Mouse (Mus musculus) brain, embryonic 14.5 days (tissue): ENCODE data around the gene Fam189b.

Experiments used
- CTCF ChIP-seq: fragments of 200-500 bp; IDR thresholded peaks from 2 replicates; pipeline ENCODE4 v1.5.1; 2012; ENCODE audit warnings: inconsistent platforms, mild to moderate bottlenecking, moderate library complexity, borderline replicate concordance; ENCODE audit not compliant: insufficient read depth, insufficient read length; ENCODE audit errors: extremely low read depth
- POLR2A ChIP-seq: fragments of 200-500 bp; IDR thresholded peaks from 2 replicates; pipeline ENCODE4 v1.6.1; 2012; ENCODE audit warnings: mild to moderate bottlenecking, inconsistent platforms, borderline replicate concordance; ENCODE audit not compliant: poor library complexity, insufficient read depth, insufficient read length, severe bottlenecking; ENCODE audit errors: extremely low read depth

DNA sequence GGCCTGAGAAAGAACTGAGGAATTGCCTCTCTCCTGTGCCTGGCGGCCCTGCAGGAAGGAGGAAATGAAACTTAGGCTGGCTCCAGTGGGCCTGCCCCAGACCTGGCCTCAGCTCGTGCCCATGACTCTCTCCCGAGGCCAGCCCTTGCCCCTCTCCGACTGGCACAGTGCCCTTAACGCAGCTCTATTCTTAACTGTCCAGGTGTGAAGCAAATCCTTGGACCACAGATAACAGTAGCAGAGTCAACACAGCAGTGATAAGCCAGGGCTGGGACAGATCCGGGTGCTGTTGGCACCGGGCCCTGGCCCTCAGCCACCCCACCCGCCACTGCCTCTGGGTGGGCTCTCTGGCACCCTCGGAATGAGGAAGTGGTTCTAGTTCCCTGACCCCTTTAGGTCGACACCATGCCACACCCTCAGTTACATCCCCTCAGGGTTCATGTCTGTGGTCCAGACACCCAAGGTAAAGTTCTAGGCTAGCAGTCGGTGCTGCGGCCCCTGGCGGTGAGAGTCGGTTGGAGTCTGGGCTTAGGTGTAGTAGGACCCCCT is 50.7 kb downstream of the Fam189b start:
- TF ChIP-seq POLR2A: no peak
- no peak for TF ChIP-seq CTCF
